ENCODE assay signal across 8 mouse cellular contexts in genomic region chr14:29722386-29723221, GRCm38 (mm10). TPM values are rescaled to one million over a fixed set of nuclear protein-coding genes. Genes with fewer than 3 reads are reported as not detected.
DNase-seq lines count a peak whose midpoint lies in the region; ATAC-seq lines count a peak whose summit lies in the region.

No protein-coding gene starts in this region.

- whole genome bisulfite sequencing in limb, embryonic 10.5 days, result 1% methylated on average over 76 of the region's 76 CpGs
- WGBS in neural tube, embryonic 13.5 days, result under 1% methylated on average over 68 of the region's 76 CpGs

- peaks cover 67% of the 10 kb centered on the region for H3K27me3 ChIP-seq in erythroblast, embryonic 14.5 days (ENCODE audit: control insufficient read depth)
- H3K27me3 ChIP-seq in limb, embryonic 10.5 days (ENCODE audit: low read depth, poor library complexity, severe bottlenecking), result peaks cover 97% of the 10 kb centered on the region
- H3K27me3 ChIP-seq in neural tube, embryonic 13.5 days, result peaks cover 70% of the 10 kb centered on the region

- intact Hi-C loops in heart, postnatal 14 days (cut with DNase I), result loop anchor here (5.0 kb wide), 1 partner anchor 215 kb away; no protein-coding TSS in a partner anchor

- H3K36me3 ChIP-seq in erythroblast, embryonic 14.5 days (ENCODE audit: control insufficient read depth), result no peaks in the 10 kb centered on the region
- no peaks in the 10 kb centered on the region for H3K36me3 ChIP-seq in limb, embryonic 10.5 days
- H3K36me3 ChIP-seq in neural tube, embryonic 13.5 days, result no peaks in the 10 kb centered on the region

- no peaks in the 10 kb centered on the region for H3K9me3 ChIP-seq in erythroblast, embryonic 14.5 days (ENCODE audit: control insufficient read depth, low read length)
- no peaks in the 10 kb centered on the region for H3K9me3 ChIP-seq in limb, embryonic 10.5 days (replicated peaks)
- H3K9me3 ChIP-seq in neural tube, embryonic 13.5 days, result no peaks in the 10 kb centered on the region

- H3K4me2 ChIP-seq in neural tube, embryonic 13.5 days, result peak overlapping the region; percentile 99

- no peaks in the 10 kb centered on the region for H3K4me1 ChIP-seq in erythroblast, embryonic 14.5 days (ENCODE audit: control insufficient read depth)
- H3K4me1 ChIP-seq in limb, embryonic 10.5 days, result peaks cover 30% of the 10 kb centered on the region
- H3K4me1 ChIP-seq in neural tube, embryonic 13.5 days (replicated peaks), result peaks cover 34% of the 10 kb centered on the region

- H3K9ac ChIP-seq in neural tube, embryonic 13.5 days, result peak overlapping the region; percentile 85

- H3K4me3 ChIP-seq in erythroblast, embryonic 14.5 days (replicated peaks), result peak overlapping the region; percentile 16
- H3K4me3 ChIP-seq in limb, embryonic 10.5 days, result peak overlapping the region; percentile 78
- peak overlapping the region; percentile 76 for H3K4me3 ChIP-seq in neural tube, embryonic 13.5 days

- ATAC-seq in erythroblast, adult 5-6 weeks (replicated peaks; ENCODE audit: low FRiP score, poor library complexity, severe bottlenecking), result no peak
- ATAC-seq in neural tube, embryonic 13.5 days (ENCODE audit: low read depth), result peak; percentile 79

- DNase-seq in ES-CJ7 (ENCODE audit: low read depth, low spot score), result peak; percentile 56
- DNase-seq in embryo, embryonic 9.5 days (ENCODE audit: extremely low spot score), result peak; percentile 65
- peak; percentile 8 to 11 for DNase-seq in heart, postnatal 14 days
- DNase-seq in limb, embryonic 10.5 days (ENCODE audit: low spot score), result peak; percentile 59
- DNase-seq in spleen, postnatal 10 days (ENCODE audit: low spot score in 2 of 2), result no peak

- H3K27ac ChIP-seq in limb, embryonic 10.5 days, result peak overlapping the region; percentile 81
- peak overlapping the region; percentile 91 for H3K27ac ChIP-seq in neural tube, embryonic 13.5 days (replicated peaks)

RNA-seq across cellular contexts. Expression of gene Cacna2d3, which starts 0.9 kb away (rescaled TPM):
- polyA plus RNA-seq in erythroblast, embryonic 14.5 days (2012), result 0.14 TPM in 1 of 2 replicates, not detected in the other
- total RNA-seq in erythroblast, adult 5-6 weeks (2015; ENCODE audit: low replicate concordance), result not detected in 2 replicates
- 0.28 TPM in 1 of 2 replicates, not detected in the other for total RNA-seq in erythroblast, adult 5-6 weeks (2017; ENCODE audit: low replicate concordance)
- total RNA-seq in heart, postnatal 14 days (2021), result under 1 TPM; 0.07 to 0.17 TPM
- polyA plus RNA-seq in limb, embryonic 10.5 days (2016; fragmentation: Nextera tagmentation; extraction: Ambion mirVana), result 0.55 and 0.86 TPM in 2 replicates
- 37.8 and 41.6 TPM in 2 replicates for polyA plus RNA-seq in neural tube, embryonic 13.5 days (2015; fragmentation: Nextera tagmentation; extraction: Ambion mirVana)

Comparison
In these comparisons a context has a peak if more than half of its experiments do, and no peak if none do; other contexts are left out.
1. H3K4me3 ChIP-seq: peak in every context shown above with its lines; median percentile 78 in limb, embryonic 10.5 days; 76 in neural tube, embryonic 13.5 days; 16 in erythroblast, embryonic 14.5 days.
2. DNase-seq: peak in ES-CJ7 (single experiment), embryo, embryonic 9.5 days (single experiment), heart, postnatal 14 days (2 of 2) and limb, embryonic 10.5 days (single experiment); none in spleen, postnatal 10 days (0 of 2).
3. RNA of gene Cacna2d3, which starts 0.9 kb away (polyA plus RNA-seq): 37.8 to 41.6 TPM in neural tube, embryonic 13.5 days; 0.55 to 0.86 TPM in limb, embryonic 10.5 days and 0.14 TPM in erythroblast, embryonic 14.5 days; every median in the first group is over 10 times any median in the second.